Mouse (Mus musculus) spleen, postnatal 36 days (tissue): ENCODE data around the gene Mgat4d.
"Not testable (repeated sequence)": the region's sequence is repeated elsewhere in the genome, so short reads cannot be mapped to it uniquely, and the experiment has no call there.

Source experiments
- DNase-seq, 2 experiments: peaks; one replicate each; pipeline ENCODE4 v3.0.0; 2022; ENCODE audit warnings: low spot score in 2 of 2, mixed read lengths in 1 of 2

The Mgat4d gene

GRCm38 (mm10) chr8:83390006-83390701, 41.9 kb downstream of the Mgat4d start:
- no peak for DNase-seq

- no peak for DNase-seq
Measured at GRCm38 (mm10) chr8:83392521-83392920, 44.2 kb downstream of the Mgat4d start.

GRCm38 (mm10) chr8:83394325-83394724, 46.1 kb downstream of the Mgat4d start:
- DNase-seq, result no peak

GRCm38 (mm10) chr8:83396680-83397079, 48.4 kb downstream of the Mgat4d start:
- no peak for DNase-seq

GRCm38 (mm10) chr8:83397726-83398125, 49.5 kb downstream of the Mgat4d start:
- DNase-seq, result no peak

GRCm38 (mm10) chr8:83405548-83405947, 57.3 kb downstream of the Mgat4d start:
- no peak for DNase-seq

- DNase-seq, result no peak
Measured at GRCm38 (mm10) chr8:83406836-83407235, 58.6 kb downstream of the Mgat4d start.

- DNase-seq, result no peak
Measured at GRCm38 (mm10) chr8:83408496-83408895, 60.2 kb downstream of the Mgat4d start.

GRCm38 (mm10) chr8:83416878-83417277, 68.6 kb downstream of the Mgat4d start:
- no peak for DNase-seq

- no peak for DNase-seq
Measured at GRCm38 (mm10) chr8:83417970-83418369, 69.7 kb downstream of the Mgat4d start.

GRCm38 (mm10) chr8:83418805-83419516, 70.7 kb downstream of the Mgat4d start:
- no peak for DNase-seq

GRCm38 (mm10) chr8:83421354-83421753, 73.1 kb downstream of the Mgat4d start:
- DNase-seq, result no peak

- peak; percentile 46 to 63 for DNase-seq
Measured at GRCm38 (mm10) chr8:83423032-83423825, 75.0 kb downstream of the Mgat4d start.

GRCm38 (mm10) chr8:83425202-83425601, 76.9 kb downstream of the Mgat4d start:
- DNase-seq, result no peak

GRCm38 (mm10) chr8:83426104-83426759, 78.0 kb downstream of the Mgat4d start:
- no peak for DNase-seq

- DNase-seq, result no peak
Measured at GRCm38 (mm10) chr8:83426949-83427348, 78.7 kb downstream of the Mgat4d start.

GRCm38 (mm10) chr8:83428621-83429020, 80.3 kb downstream of the Mgat4d start:
- not testable (repeated sequence) for DNase-seq

GRCm38 (mm10) chr8:83429071-83429524, 80.8 kb downstream of the Mgat4d start:
- peak; percentile 32 to 55 for DNase-seq
